17 mouse cellular contexts compared by ENCODE assay signal in genomic region chr17:42912193-42912592, GRCm38 (mm10). TPM values are rescaled to one million over a fixed set of nuclear protein-coding genes. Genes with fewer than 3 reads are reported as not detected.
DNase-seq lines count a peak whose midpoint lies in the region; ATAC-seq and TF ChIP-seq lines count a peak whose summit lies in the region.
"Had no signal": no experiment of that assay in that cellular context is flagged by ENCODE, and none has a peak within 500 bp of the region (broad histone marks: within the 10 kb centered on the region; RNA-seq: fewer than 3 reads in every experiment).

No protein-coding gene starts in this region.

- H3K27ac ChIP-seq in CH12.LX (ENCODE audit: insufficient read depth, low read depth), result no peak overlapping the region
- peak overlapping the region; percentile 62; the same call in 1 of the 2 replicates for H3K27ac ChIP-seq in kidney, embryonic 16.5 days (ENCODE audit: low read length)
- H3K27ac ChIP-seq in macrophage, result peak overlapping the region; percentile 37
- no peak overlapping the region for H3K27ac ChIP-seq in heart, adult 2 months
- H3K27ac ChIP-seq: embryonic facial prominence, embryonic 13.5 days; limb, embryonic 15.5 days; neural tube, embryonic 15.5 days had no signal

- peaks cover 3 to 13% of the 10 kb centered on the region in 2 experiments; a peak in 3 of 4 replicates for H3K4me1 ChIP-seq in CH12.LX (ENCODE audit: control insufficient read depth in 1 of 2, insufficient read depth in 2 of 2)
- H3K4me1 ChIP-seq in kidney, embryonic 16.5 days (ENCODE audit: insufficient read depth, low read length), result peaks cover 29% of the 10 kb centered on the region
- no peaks in the 10 kb centered on the region for H3K4me1 ChIP-seq in heart, adult 2 months (ENCODE audit: control insufficient read depth, insufficient read depth, low read length)
- H3K4me1 ChIP-seq: embryonic facial prominence, embryonic 13.5 days; limb, embryonic 15.5 days; neural tube, embryonic 15.5 days had no signal

- in situ Hi-C loops in CH12.LX (cut with MboI; ENCODE audit: low pct_ligation_motif_present, low pct_unique_long_range_greater_than_20kb, low sequenced_read_pairs), result no loop called here

- no peak for ATAC-seq in kidney, embryonic 16.5 days (ENCODE audit: low FRiP score, low TSS enrichment)

- H3K9ac ChIP-seq in CH12.LX (ENCODE audit: insufficient read depth, low read depth), result no peak overlapping the region
- H3K9ac ChIP-seq in kidney, embryonic 16.5 days (replicated peaks; ENCODE audit: low read length), result no peak overlapping the region
- H3K9ac ChIP-seq in heart, adult 2 months (ENCODE audit: low read depth, low read length), result no peak overlapping the region
- H3K9ac ChIP-seq: embryonic facial prominence, embryonic 13.5 days; limb, embryonic 15.5 days; neural tube, embryonic 15.5 days had no signal

- H3K36me3 ChIP-seq in CH12.LX (replicated peaks in 1 of 2; ENCODE audit: control insufficient read depth in 1 of 2, insufficient read depth in 1 of 2, low read length in 1 of 2) (no peaks in the 10 kb centered on the region), macrophage (ENCODE audit: inconsistent target) (no peaks in the 10 kb centered on the region)
- H3K36me3 ChIP-seq in kidney, embryonic 16.5 days (ENCODE audit: insufficient read depth, low read length), result no peaks in the 10 kb centered on the region
- no peaks in the 10 kb centered on the region for H3K36me3 ChIP-seq in heart, adult 2 months (ENCODE audit: control insufficient read depth, insufficient read depth, low read length)
- H3K36me3 ChIP-seq: embryonic facial prominence, embryonic 13.5 days; limb, embryonic 15.5 days; neural tube, embryonic 15.5 days had no signal

- WGBS in kidney, embryonic 16.5 days, result 54% methylated on average over 6 of the region's 6 CpGs
- 17% methylated on average over 6 of the region's 6 CpGs for WGBS in macrophage (ENCODE audit: missing documents)
- WGBS in heart, adult 2 months, result 47% methylated on average over 6 of the region's 6 CpGs

- TF ChIP-seq POLR2A in CH12.LX (IDR thresholded peaks at IDR 0.05; ENCODE audit: low read depth, low read length), result no peak
- no peak for TF ChIP-seq POLR2A in heart, adult 2 months (IDR thresholded peaks at IDR 0.05; ENCODE audit: insufficient read depth, low read depth, low read length)

- no peak for TF ChIP-seq CTCF in CH12.LX (conservative IDR thresholded peaks at IDR 0.05 in 1 of 2, IDR thresholded peaks at IDR 0.05 in 1 of 2; ENCODE audit: low read depth in 2 of 2, low read length in 2 of 2)
- TF ChIP-seq CTCF in heart, adult 2 months (IDR thresholded peaks at IDR 0.05), result no peak

- H3K4me3 ChIP-seq in CH12.LX (replicated peaks in 1 of 3; ENCODE audit: low read depth in 2 of 3, low read length in 2 of 3, poor library complexity in 1 of 3), result peak overlapping the region in 1 of 3 experiments; percentile 13
- no peak overlapping the region for H3K4me3 ChIP-seq in kidney, embryonic 16.5 days (ENCODE audit: low read length)
- no peak overlapping the region for H3K4me3 ChIP-seq in macrophage (ENCODE audit: inconsistent target)
- H3K4me3 ChIP-seq in heart, adult 2 months, result no peak overlapping the region
- H3K4me3 ChIP-seq: embryonic facial prominence, embryonic 13.5 days; limb, embryonic 15.5 days; neural tube, embryonic 15.5 days had no signal

- no peak for TF ChIP-seq RAD21 in CH12.LX (IDR thresholded peaks at IDR 0.05; ENCODE audit: low read depth, low read length)

- intact Hi-C loops in heart, adult 2 months (cut with DNase I), result no loop called here

- H3K27me3 ChIP-seq in CH12.LX (replicated peaks), result no peaks in the 10 kb centered on the region
- no peaks in the 10 kb centered on the region for H3K27me3 ChIP-seq in kidney, embryonic 16.5 days (ENCODE audit: insufficient read depth, low read length)
- no peaks in the 10 kb centered on the region for H3K27me3 ChIP-seq in heart, adult 2 months (ENCODE audit: control insufficient read depth, insufficient read depth, low read length)
- H3K27me3 ChIP-seq: embryonic facial prominence, embryonic 13.5 days; limb, embryonic 15.5 days; neural tube, embryonic 15.5 days had no signal

- TF ChIP-seq EP300 in CH12.LX (IDR thresholded peaks at IDR 0.05; ENCODE audit: low read length), result peak; percentile 55; the same call in 1 of the 2 replicates
- no peak for TF ChIP-seq EP300 in heart, adult 2 months (IDR thresholded peaks at IDR 0.05; ENCODE audit: insufficient read depth, low read depth, low read length)

- no peaks in the 10 kb centered on the region for H3K79me2 ChIP-seq in CH12.LX (replicated peaks; ENCODE audit: control insufficient read depth, extremely low read depth, insufficient read depth, poor library complexity, severe bottlenecking)
- no peaks in the 10 kb centered on the region for H3K79me2 ChIP-seq in macrophage (ENCODE audit: inconsistent target)
- no peaks in the 10 kb centered on the region for H3K79me2 ChIP-seq in heart, adult 2 months (replicated peaks; ENCODE audit: control insufficient read depth, insufficient read depth, low read length)

- peak; percentile 9 to 14 for DNase-seq in kidney, adult 8-10 months
- no peak for DNase-seq in kidney, postnatal 4 days
- DNase-seq in CH12.LX (ENCODE audit: extremely low read depth), result peak; percentile 45
- no peak for DNase-seq in adrenal gland, adult 2 months
- no peak for DNase-seq in right cerebral cortex, adult 2 months (ENCODE audit: low spot score in 2 of 2)
- DNase-seq in heart, adult 2 months, result no peak
- DNase-seq: cerebellum, adult 18-20 months; gastrocnemius, postnatal 14 days; heart, postnatal 36 days; layer of hippocampus, adult 9-11 months had no signal

- no peaks in the 10 kb centered on the region for H3K9me3 ChIP-seq in CH12.LX (replicated peaks; ENCODE audit: low read length)
- no peaks in the 10 kb centered on the region for H3K9me3 ChIP-seq in kidney, embryonic 16.5 days (ENCODE audit: low read length)
- H3K9me3 ChIP-seq: embryonic facial prominence, embryonic 13.5 days; limb, embryonic 15.5 days; neural tube, embryonic 15.5 days had no signal

- dilution Hi-C loops in CH12.LX (cut with MboI; ENCODE audit: extremely low pct_ligation_motif_present, extremely low pct_unique_long_range_greater_than_20kb, low sequenced_read_pairs), result no loop called here

- H3K4me2 ChIP-seq in CH12.LX (ENCODE audit: insufficient read depth, low read depth, poor library complexity, severe bottlenecking), result peak overlapping the region; percentile 65; the same call in 1 of the 2 replicates
- no peak overlapping the region for H3K4me2 ChIP-seq in kidney, embryonic 16.5 days (replicated peaks; ENCODE audit: low read depth, low read length)
- H3K4me2 ChIP-seq: embryonic facial prominence, embryonic 13.5 days; heart, embryonic 11.5 days; limb, embryonic 15.5 days; midbrain, embryonic 11.5 days; neural tube, embryonic 15.5 days had no signal

TF ChIP-seq in CH12.LX, 34 proteins besides CTCF, POLR2A, EP300 and RAD21:
- no peak for TF ChIP-seq E2F4 (IDR thresholded peaks at IDR 0.05; ENCODE audit: insufficient replicate concordance, low read depth, low read length)
- no peak for TF ChIP-seq MAZ (IDR thresholded peaks at IDR 0.05; ENCODE audit: low read depth, low read length)
- 0 out of 2 replicates have a peak, but pooled peaks have one; percentile 21 for TF ChIP-seq TCF12 (IDR thresholded peaks at IDR 0.05; ENCODE audit: low read depth, low read length)
- TF ChIP-seq IRF4 (IDR thresholded peaks at IDR 0.05; ENCODE audit: low read depth, low read length), result peak; percentile 56
- no peak for TF ChIP-seq MXI1 (IDR thresholded peaks at IDR 0.05; ENCODE audit: low read depth, low read length)
TF ChIP-seq in CH12.LX: peak in this region for 2.

RNA-seq across cellular contexts. Expression of gene Cd2ap, which starts 35.7 kb away (rescaled TPM):
- total RNA-seq in CH12.LX (2012; rRNA removed) (18.8 and 19.9 TPM in 2 replicates), CH12.LX (2014; rRNA removed) (26.1 and 28.8 TPM in 2 replicates)
- polyA plus RNA-seq in CH12.LX (2012; ENCODE audit: insufficient read length, low read depth) (36.3 and 36.8 TPM in 2 replicates), macrophage (2018) (25.5 to 31.0 TPM (median 28.7 TPM) in 3 replicates)
- 28.8 and 35.4 TPM in 2 replicates for polyA plus RNA-seq in kidney, embryonic 16.5 days (2015; fragmentation: Nextera tagmentation; extraction: Ambion mirVana)
- total RNA-seq in macrophage (2018; cell fraction: chromatin; rRNA removed), result 100 to 1,000 TPM in 18 of 26 experiments, 10 to 100 TPM in 8; 39.7 to 372 (median 133) TPM
- total RNA-seq in macrophage (2018; cell fraction: cytosol; rRNA removed), result 10 to 100 TPM; 34.1 to 65.0 (median 50.3) TPM
- 100 to 1,000 TPM in 14 of 26 experiments, 10 to 100 TPM in 12; 32.7 to 160 (median 100) TPM for total RNA-seq in macrophage (2018; cell fraction: nucleus; rRNA removed)
- 10 to 100 TPM; 53.5 to 57.7 TPM for total RNA-seq in adrenal gland, adult 2 months (2021)
- polyA plus RNA-seq in adrenal gland, adult 2 months (2012; rRNA removed), result 19.7 and 31.1 TPM in 2 replicates
- 10 to 100 TPM; 16.9 to 17.8 TPM for total RNA-seq in heart, adult 2 months (2021)
- polyA plus RNA-seq in heart, adult 2 months (2012; rRNA removed), result 5.0 and 9.7 TPM in 2 replicates

Comparison
In these comparisons a context has a peak if more than half of its experiments do, and no peak if none do; other contexts are left out.
1. DNase-seq: peak in kidney, adult 8-10 months (2 of 2) and CH12.LX (single experiment); none in kidney, postnatal 4 days (0 of 2), adrenal gland, adult 2 months (single experiment), right cerebral cortex, adult 2 months (0 of 2) and heart, adult 2 months (0 of 2).
2. H3K27ac ChIP-seq: peak in kidney, embryonic 16.5 days (single experiment) and macrophage (single experiment); none in CH12.LX (single experiment) and heart, adult 2 months (single experiment).